Mouse (Mus musculus) right cerebral cortex, postnatal 4 days (tissue): Measurements from ENCODE around the gene Atp12a.

Experiments used
- DNase-seq: peaks from one replicate; pipeline ENCODE4 v3.0.0-alpha.2; 2022

Gene Atp12a

GRCm38 (mm10) chr14:56364711-56365237 lies at the start of gene Atp12a:
Atp12a (plus strand) TSS chr14:56365068.
- peak; percentile 6 for DNase-seq

- DNase-seq = no peak
Measured at GRCm38 (mm10) chr14:56315519-56315918, 49.3 kb upstream of the Atp12a start.

GRCm38 (mm10) chr14:56316333-56316732 lies 48.5 kb upstream of the Atp12a start:
- no peak for DNase-seq

GRCm38 (mm10) chr14:56322982-56323381 lies 41.9 kb upstream of the Atp12a start:
- DNase-seq = no peak

GRCm38 (mm10) chr14:56325038-56325437 lies 39.8 kb upstream of the Atp12a start:
- no peak for DNase-seq

GRCm38 (mm10) chr14:56333700-56334099 lies 31.2 kb upstream of the Atp12a start:
- no peak for DNase-seq

GRCm38 (mm10) chr14:56334437-56334836 lies 30.4 kb upstream of the Atp12a start:
- no peak for DNase-seq

- DNase-seq = no peak
Measured at GRCm38 (mm10) chr14:56336032-56336431, 28.8 kb upstream of the Atp12a start.

- DNase-seq = no peak
Measured at GRCm38 (mm10) chr14:56337075-56337474, 27.8 kb upstream of the Atp12a start.

GRCm38 (mm10) chr14:56337696-56338095 lies 27.2 kb upstream of the Atp12a start:
- DNase-seq = no peak

GRCm38 (mm10) chr14:56338882-56339442 lies 25.9 kb upstream of the Atp12a start:
- no peak for DNase-seq

- DNase-seq = no peak
Measured at GRCm38 (mm10) chr14:56348704-56349103, 16.2 kb upstream of the Atp12a start.

GRCm38 (mm10) chr14:56349541-56349940 lies 15.3 kb upstream of the Atp12a start:
- DNase-seq = no peak

- no peak for DNase-seq
Measured at GRCm38 (mm10) chr14:56351959-56352660, 12.8 kb upstream of the Atp12a start.

- DNase-seq = no peak
Measured at GRCm38 (mm10) chr14:56354803-56355202, 10.1 kb upstream of the Atp12a start.

GRCm38 (mm10) chr14:56355396-56355795 lies 9.5 kb upstream of the Atp12a start:
- DNase-seq = no peak

- DNase-seq = no peak
Measured at GRCm38 (mm10) chr14:56356196-56356595, 8.7 kb upstream of the Atp12a start.

- DNase-seq = no peak
Measured at GRCm38 (mm10) chr14:56358422-56358821, 6.4 kb upstream of the Atp12a start.

GRCm38 (mm10) chr14:56359131-56359530 lies 5.7 kb upstream of the Atp12a start:
- no peak for DNase-seq

GRCm38 (mm10) chr14:56365292-56365691 lies 424 bp downstream of the Atp12a start:
- DNase-seq = no peak

- peak; percentile 13 for DNase-seq
Measured at GRCm38 (mm10) chr14:56366712-56367111, 1.8 kb downstream of the Atp12a start.

- DNase-seq = peak; percentile 41
Measured at GRCm38 (mm10) chr14:56368834-56369233, 4.0 kb downstream of the Atp12a start.

GRCm38 (mm10) chr14:56375731-56376130 lies 10.9 kb downstream of the Atp12a start:
- peak; percentile 85 for DNase-seq

- no peak for DNase-seq
Measured at GRCm38 (mm10) chr14:56377745-56378144, 12.9 kb downstream of the Atp12a start.

- DNase-seq = no peak
Measured at GRCm38 (mm10) chr14:56379336-56379735, 14.5 kb downstream of the Atp12a start.
